Mouse (Mus musculus): ENCODE data around the gene Stk16. TPM values are rescaled to one million over a fixed set of nuclear protein-coding genes. Genes with fewer than 3 reads are reported as not detected.
A peak's percentile ranks its signal among the peaks of the same experiment; 100 is the strongest.

Gene Stk16
- polyA plus RNA-seq, 1 experiment from 2014 or later, result 75.8 TPM

DNA sequence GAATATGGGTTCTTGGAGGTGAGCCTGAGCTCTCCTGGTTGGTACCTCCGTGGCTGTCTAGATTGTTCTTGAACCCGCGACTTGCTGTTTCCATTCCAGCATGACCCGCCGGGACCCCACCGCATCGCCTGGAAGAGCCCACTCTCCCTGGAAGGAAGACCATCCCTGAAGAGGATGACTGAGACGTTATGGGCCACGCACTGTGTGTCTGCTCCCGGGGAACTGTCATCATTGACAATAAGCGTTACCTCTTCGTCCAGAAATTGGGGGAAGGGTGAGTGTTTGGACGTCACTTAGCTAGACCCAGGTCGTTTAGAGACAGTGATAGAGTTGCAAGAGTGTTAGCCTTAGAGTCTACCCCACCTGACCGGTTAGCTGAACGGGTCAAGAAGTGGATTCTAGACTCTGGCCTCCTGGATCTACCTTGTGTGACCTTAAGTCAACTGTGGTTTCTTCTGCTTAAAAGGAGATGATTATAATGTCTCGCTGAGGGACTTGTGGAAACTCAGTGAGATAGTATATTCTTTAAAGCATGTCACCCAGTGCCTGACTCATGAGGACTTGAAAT lies 587 bp downstream of the Stk16 start:
- H3K9me3 ChIP-seq (ENCODE audit: low read length), result no peaks in the 10 kb centered on the region
- H3K27ac ChIP-seq (ENCODE audit: low read length), result peak overlapping the region; percentile 70
- DNase-seq (ENCODE audit: low spot score) (no peak), ATAC-seq (no peak)
- peak overlapping the region; percentile 87 for H3K4me2 ChIP-seq (replicated peaks; ENCODE audit: low read depth, low read length)
- no peak for TF ChIP-seq CTCF (IDR thresholded peaks at IDR 0.05)
- TF ChIP-seq EP300 (IDR thresholded peaks at IDR 0.05), result no peak
- peaks cover 10% of the 10 kb centered on the region; the same call in 1 of the 2 replicates for H3K36me3 ChIP-seq (ENCODE audit: insufficient read depth, low read length)
- H3K4me1 ChIP-seq (ENCODE audit: insufficient read depth, low read depth, low read length), result peaks cover 20% of the 10 kb centered on the region; the same call in 1 of the 2 replicates
- H3K27me3 ChIP-seq (replicated peaks; ENCODE audit: insufficient read depth, low read length), result no peaks in the 10 kb centered on the region
- peak overlapping the region; percentile 93 for H3K4me3 ChIP-seq (ENCODE audit: low read depth, low read length)
- peak overlapping the region; percentile 96 for H3K9ac ChIP-seq (replicated peaks; ENCODE audit: low read depth)
- 9% methylated on average over 17 of the region's 17 CpGs for WGBS

GRCm38 (mm10) chr1:75212542-75212941 lies 1.9 kb downstream of the Stk16 start:
- H3K4me1 ChIP-seq (ENCODE audit: insufficient read depth, low read depth, low read length), result peaks cover 20% of the 10 kb centered on the region; the same call in 1 of the 2 replicates
- no peaks in the 10 kb centered on the region for H3K27me3 ChIP-seq (replicated peaks; ENCODE audit: insufficient read depth, low read length)
- no peak overlapping the region for H3K27ac ChIP-seq (ENCODE audit: low read length)
- TF ChIP-seq EP300 (IDR thresholded peaks at IDR 0.05) (no peak), CTCF (IDR thresholded peaks at IDR 0.05) (no peak)
- ATAC-seq (no peak), DNase-seq (ENCODE audit: low spot score) (no peak)
- no peaks in the 10 kb centered on the region for H3K9me3 ChIP-seq (ENCODE audit: low read length)
- H3K36me3 ChIP-seq (ENCODE audit: insufficient read depth, low read length), result peaks cover 10% of the 10 kb centered on the region; the same call in 1 of the 2 replicates
- WGBS, result 71% methylated on average over 4 of the region's 4 CpGs
- no peak overlapping the region for H3K4me2 ChIP-seq (replicated peaks; ENCODE audit: low read depth, low read length)
- no peak overlapping the region for H3K4me3 ChIP-seq (ENCODE audit: low read depth, low read length)
- H3K9ac ChIP-seq (replicated peaks; ENCODE audit: low read depth), result no peak overlapping the region

DNA sequence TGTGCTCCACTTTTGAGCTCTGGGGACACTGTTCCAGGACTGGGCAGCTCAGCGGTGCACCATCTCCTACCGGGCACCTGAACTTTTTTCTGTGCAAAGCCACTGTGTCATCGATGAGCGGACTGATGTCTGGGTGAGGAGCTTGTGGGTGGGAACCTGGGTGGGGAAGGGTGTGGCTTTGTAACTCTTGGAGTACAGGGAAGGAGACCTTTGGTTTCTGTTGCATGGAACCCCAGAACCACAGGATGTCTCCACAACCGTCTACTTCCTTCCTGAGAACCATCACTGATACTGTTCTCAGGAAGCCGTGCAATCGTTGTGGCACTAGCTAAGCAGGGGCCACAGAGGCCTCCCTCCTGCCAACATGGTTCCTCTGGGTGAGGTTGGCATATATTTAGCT lies 2.5 kb downstream of the Stk16 start:
- H3K27me3 ChIP-seq (replicated peaks; ENCODE audit: insufficient read depth, low read length), result no peaks in the 10 kb centered on the region
- no peak overlapping the region for H3K4me2 ChIP-seq (replicated peaks; ENCODE audit: low read depth, low read length)
- no peak overlapping the region for H3K27ac ChIP-seq (ENCODE audit: low read length)
- H3K36me3 ChIP-seq (ENCODE audit: insufficient read depth, low read length), result peaks cover 10% of the 10 kb centered on the region; the same call in 1 of the 2 replicates
- H3K9ac ChIP-seq (replicated peaks; ENCODE audit: low read depth), result no peak overlapping the region
- ATAC-seq (no peak), DNase-seq (ENCODE audit: low spot score) (peak; percentile 22)
- H3K9me3 ChIP-seq (ENCODE audit: low read length), result no peaks in the 10 kb centered on the region
- peaks cover 20% of the 10 kb centered on the region; the same call in 1 of the 2 replicates for H3K4me1 ChIP-seq (ENCODE audit: insufficient read depth, low read depth, low read length)
- no peak overlapping the region for H3K4me3 ChIP-seq (ENCODE audit: low read depth, low read length)
- 75% methylated on average over 7 of the region's 7 CpGs for WGBS
- TF ChIP-seq EP300 (IDR thresholded peaks at IDR 0.05), result no peak
- TF ChIP-seq CTCF (IDR thresholded peaks at IDR 0.05), result no peak

DNA sequence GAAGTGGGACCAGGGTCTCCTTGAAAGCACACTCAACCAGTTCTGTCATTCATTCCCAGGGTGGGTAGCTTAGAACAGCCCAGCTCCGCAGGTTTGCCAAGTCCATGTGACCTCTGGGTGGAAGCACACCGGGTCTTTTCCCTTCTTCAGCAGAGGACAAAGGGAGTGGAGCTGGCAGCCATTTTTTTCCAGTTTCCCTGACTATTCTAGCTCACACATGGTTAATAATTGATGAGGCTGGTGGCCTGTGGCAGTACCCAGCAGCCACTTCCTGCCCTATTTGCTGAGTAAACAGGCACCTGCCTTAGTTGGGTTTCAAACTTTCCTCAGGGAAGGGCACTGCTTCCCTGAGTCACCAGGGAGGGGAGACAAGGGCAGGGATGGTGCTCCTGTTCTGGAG lies 3.8 kb downstream of the Stk16 start:
- Histone ChIP-seq H3K9ac (replicated peaks; ENCODE audit: low read depth) (no peak overlapping the region), H3K36me3 (ENCODE audit: insufficient read depth, low read length) (peaks cover 10% of the 10 kb centered on the region; the same call in 1 of the 2 replicates), H3K4me3 (ENCODE audit: low read depth, low read length) (no peak overlapping the region), H3K27me3 (replicated peaks; ENCODE audit: insufficient read depth, low read length) (peaks cover 3% of the 10 kb centered on the region; the same call in 1 of the 2 replicates), H3K9me3 (ENCODE audit: low read length) (no peaks in the 10 kb centered on the region), H3K27ac (ENCODE audit: low read length) (no peak overlapping the region), H3K4me2 (replicated peaks; ENCODE audit: low read depth, low read length) (no peak overlapping the region), H3K4me1 (ENCODE audit: insufficient read depth, low read depth, low read length) (peaks cover 17% of the 10 kb centered on the region)
- no peak for TF ChIP-seq CTCF (IDR thresholded peaks at IDR 0.05)
- no peak for TF ChIP-seq EP300 (IDR thresholded peaks at IDR 0.05)
- no peak for ATAC-seq
- DNase-seq (ENCODE audit: low spot score), result peak; percentile 41
- WGBS, result 37% methylated on average over 2 of the region's 2 CpGs

DNA sequence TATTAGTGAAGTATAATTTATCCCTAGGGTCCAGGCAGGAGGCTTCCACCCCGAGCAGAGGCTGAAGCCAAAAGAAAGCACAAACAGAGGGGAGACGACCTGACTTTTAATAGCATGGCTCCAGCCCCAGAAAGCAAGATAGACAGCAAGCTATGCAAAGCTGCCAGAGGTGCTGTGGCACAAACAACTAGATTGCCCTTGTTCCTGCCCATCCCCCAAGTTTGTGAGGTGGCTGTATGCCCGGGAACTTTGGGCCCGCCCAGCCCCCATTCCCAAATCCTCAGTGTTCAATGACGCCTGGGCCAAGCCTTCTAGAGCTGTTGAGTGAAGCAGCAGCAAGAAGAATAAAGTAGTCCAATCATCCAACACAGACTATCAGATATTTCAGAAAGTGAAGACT lies 4.2 kb downstream of the Stk16 start:
- WGBS, result 56% methylated on average over 5 of the region's 5 CpGs
- Histone ChIP-seq H3K4me1 (ENCODE audit: insufficient read depth, low read depth, low read length) (peaks cover 13% of the 10 kb centered on the region), H3K4me2 (replicated peaks; ENCODE audit: low read depth, low read length) (no peak overlapping the region), H3K9ac (replicated peaks; ENCODE audit: low read depth) (no peak overlapping the region), H3K27ac (ENCODE audit: low read length) (no peak overlapping the region), H3K36me3 (ENCODE audit: insufficient read depth, low read length) (peaks cover 10% of the 10 kb centered on the region; the same call in 1 of the 2 replicates), H3K27me3 (replicated peaks; ENCODE audit: insufficient read depth, low read length) (peaks cover 3% of the 10 kb centered on the region; the same call in 1 of the 2 replicates), H3K9me3 (ENCODE audit: low read length) (no peaks in the 10 kb centered on the region), H3K4me3 (ENCODE audit: low read depth, low read length) (no peak overlapping the region)
- no peak for DNase-seq (ENCODE audit: low spot score)
- ATAC-seq, result no peak
- TF ChIP-seq CTCF (IDR thresholded peaks at IDR 0.05) (no peak), EP300 (IDR thresholded peaks at IDR 0.05) (no peak)

GRCm38 (mm10) chr1:75215785-75216184 lies 5.1 kb downstream of the Stk16 start:
- TF ChIP-seq EP300 (IDR thresholded peaks at IDR 0.05) (no peak), CTCF (IDR thresholded peaks at IDR 0.05) (no peak)
- H3K36me3 ChIP-seq (ENCODE audit: insufficient read depth, low read length), result peaks cover 10% of the 10 kb centered on the region; the same call in 1 of the 2 replicates
- 91% methylated on average over 9 of the region's 9 CpGs for WGBS
- no peaks in the 10 kb centered on the region for H3K9me3 ChIP-seq (ENCODE audit: low read length)
- ATAC-seq, result no peak
- peaks cover 3% of the 10 kb centered on the region; the same call in 1 of the 2 replicates for H3K27me3 ChIP-seq (replicated peaks; ENCODE audit: insufficient read depth, low read length)
- H3K4me1 ChIP-seq (ENCODE audit: insufficient read depth, low read depth, low read length), result peaks cover 12% of the 10 kb centered on the region
- no peak for DNase-seq (ENCODE audit: low spot score)
- H3K4me3 ChIP-seq (ENCODE audit: low read depth, low read length), result no peak overlapping the region
- no peak overlapping the region for H3K27ac ChIP-seq (ENCODE audit: low read length)
- no peak overlapping the region for H3K9ac ChIP-seq (replicated peaks; ENCODE audit: low read depth)
- no peak overlapping the region for H3K4me2 ChIP-seq (replicated peaks; ENCODE audit: low read depth, low read length)

All from lung, postnatal 0 days (tissue).